Mouse (Mus musculus) stomach, embryonic 15.5 days (tissue): ENCODE results near the gene Derl3. TPM values are rescaled to one million over a fixed set of nuclear protein-coding genes. Genes with fewer than 3 reads are reported as not detected.

ENCODE experiments used
- polyA plus RNA-seq: library from polyadenylated mRNA; unstranded; fragments of >200 nt; fragmentation: Nextera tagmentation; extraction: Ambion mirVana; gene quantifications from 2 replicates; pipeline ENCODE4 v1.2.1, GENCODE M21; 2015

Gene Derl3
- polyA plus RNA-seq, 1 experiment from 2014 or later = 6.6 TPM

Other genes with a start within 250 kb of the Derl3 start
- gene Susd2, start 249.4 kb upstream of the Derl3 start, polyA plus RNA-seq = 11.7 and 11.8 TPM in 2 replicates
- 33.6 and 35.8 TPM in 2 replicates for gene Cabin1, start 129.1 kb upstream of the Derl3 start, polyA plus RNA-seq
- 70.1 and 84.3 TPM in 2 replicates for gene Ddt, start 120.0 kb upstream of the Derl3 start, polyA plus RNA-seq
- gene Gm20441, start 112.5 kb upstream of the Derl3 start, polyA plus RNA-seq = 0.37 TPM in 1 of 2 replicates, not detected in the other
- gene Gstt3, start 112.0 kb upstream of the Derl3 start, polyA plus RNA-seq = 42.1 and 43.5 TPM in 2 replicates
- 17.9 and 21.3 TPM in 2 replicates for gene Gstt1, start 94.8 kb upstream of the Derl3 start, polyA plus RNA-seq
- gene Gstt4, start 70.9 kb upstream of the Derl3 start, polyA plus RNA-seq = not detected in 2 replicates
- gene Gstt2, start 56.0 kb upstream of the Derl3 start, polyA plus RNA-seq = 54.8 and 58.7 TPM in 2 replicates
- 1,866 and 1,981 TPM in 2 replicates for gene Mif, start 33.2 kb upstream of the Derl3 start, polyA plus RNA-seq
- 172 and 173 TPM in 2 replicates for gene Smarcb1, start 28.2 kb downstream of the Derl3 start, polyA plus RNA-seq
- gene Chchd10, start 39.7 kb downstream of the Derl3 start, polyA plus RNA-seq = 90.5 and 101 TPM in 2 replicates
- gene Mmp11, start 43.1 kb downstream of the Derl3 start, polyA plus RNA-seq = 33.4 and 42.0 TPM in 2 replicates
- gene Gm867, start 47.3 kb downstream of the Derl3 start, polyA plus RNA-seq = 1.4 and 3.6 TPM in 2 replicates
- gene Vpreb3, start 49.6 kb downstream of the Derl3 start, polyA plus RNA-seq = 0.90 and 1.8 TPM in 2 replicates
- gene Gm5134, start 61.1 kb downstream of the Derl3 start, polyA plus RNA-seq = not detected in 2 replicates
- gene Zfp280b, start 139.2 kb downstream of the Derl3 start, polyA plus RNA-seq = 17.5 and 18.3 TPM in 2 replicates
- gene Slc5a4b, start 217.5 kb downstream of the Derl3 start, polyA plus RNA-seq = 0.08 TPM in 1 of 2 replicates, not detected in the other